Mouse (Mus musculus): ENCODE measurements around the gene Spi1. TPM values are rescaled to one million over a fixed set of nuclear protein-coding genes. Genes with fewer than 3 reads are reported as not detected.

The Spi1 gene
- total RNA-seq, 2 experiments from 2014 or later: 5.9 to 8.8 TPM

DNA sequence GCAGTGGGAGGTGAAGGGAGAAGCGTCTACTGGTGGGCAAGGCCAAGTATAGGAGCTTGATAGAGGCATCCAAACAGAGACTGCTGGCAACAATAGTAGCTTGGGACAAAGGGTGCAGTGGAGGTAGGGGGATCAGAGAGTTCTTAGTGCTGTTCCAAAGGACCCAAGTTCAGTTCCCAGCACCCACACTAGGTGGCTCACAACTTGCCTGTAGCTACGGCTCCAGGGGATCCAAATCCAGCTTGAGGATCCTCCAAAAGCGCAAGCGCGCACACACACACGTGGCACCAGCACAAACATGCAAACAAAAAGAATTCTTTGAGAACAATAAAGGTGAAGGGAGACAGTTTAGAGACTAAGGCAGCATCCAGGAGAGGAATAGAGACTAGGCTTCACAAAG, 18.0 kb upstream of the Spi1 start:
- no peak for ATAC-seq (replicated peaks; ENCODE audit: low FRiP score, low TSS enrichment, poor library complexity, severe bottlenecking)

GRCm38 (mm10) chr2:91065544-91065943, 16.6 kb upstream of the Spi1 start:
- ATAC-seq (replicated peaks; ENCODE audit: low FRiP score, low TSS enrichment, poor library complexity, severe bottlenecking): no peak

GRCm38 (mm10) chr2:91066455-91066854, 15.7 kb upstream of the Spi1 start:
- no peak for ATAC-seq (replicated peaks; ENCODE audit: low FRiP score, low TSS enrichment, poor library complexity, severe bottlenecking)

DNA sequence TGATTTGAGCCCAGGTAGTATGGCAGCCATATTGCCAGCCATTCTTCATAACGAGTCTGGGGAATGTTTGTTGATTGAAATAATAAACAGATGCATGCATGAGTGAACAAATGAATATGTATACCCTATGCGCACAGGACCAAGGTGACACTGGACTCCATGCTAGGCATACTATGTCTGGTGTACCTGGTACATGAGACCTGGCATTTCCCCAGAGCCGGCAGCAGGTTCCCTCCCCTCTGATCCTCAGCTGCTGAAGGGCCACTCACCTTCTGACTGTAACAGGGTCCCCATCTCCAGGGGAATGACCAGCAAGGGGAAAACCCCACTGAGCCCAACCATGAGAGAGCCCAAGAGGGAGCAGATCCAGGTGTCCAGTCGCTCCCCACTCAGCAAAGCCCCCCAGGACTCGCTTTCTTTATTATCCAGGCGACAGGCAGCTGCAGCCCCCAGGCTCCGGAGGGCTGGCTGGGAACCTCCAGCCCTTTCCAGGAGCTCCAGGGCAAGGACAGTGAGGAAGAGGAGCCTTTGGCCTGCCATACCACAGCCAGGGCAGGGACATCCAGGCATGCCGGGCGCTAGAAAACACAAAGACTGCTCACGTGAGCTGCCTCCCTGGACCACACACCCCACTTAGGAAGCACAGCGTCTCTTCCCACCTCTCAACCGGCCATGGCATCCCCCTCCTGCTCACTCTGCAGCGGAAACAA, 13.9 kb upstream of the Spi1 start:
- ATAC-seq (replicated peaks; ENCODE audit: low FRiP score, low TSS enrichment, poor library complexity, severe bottlenecking): no peak

GRCm38 (mm10) chr2:91068872-91069165, 13.4 kb upstream of the Spi1 start:
- no peak for ATAC-seq (replicated peaks; ENCODE audit: low FRiP score, low TSS enrichment, poor library complexity, severe bottlenecking)

DNA sequence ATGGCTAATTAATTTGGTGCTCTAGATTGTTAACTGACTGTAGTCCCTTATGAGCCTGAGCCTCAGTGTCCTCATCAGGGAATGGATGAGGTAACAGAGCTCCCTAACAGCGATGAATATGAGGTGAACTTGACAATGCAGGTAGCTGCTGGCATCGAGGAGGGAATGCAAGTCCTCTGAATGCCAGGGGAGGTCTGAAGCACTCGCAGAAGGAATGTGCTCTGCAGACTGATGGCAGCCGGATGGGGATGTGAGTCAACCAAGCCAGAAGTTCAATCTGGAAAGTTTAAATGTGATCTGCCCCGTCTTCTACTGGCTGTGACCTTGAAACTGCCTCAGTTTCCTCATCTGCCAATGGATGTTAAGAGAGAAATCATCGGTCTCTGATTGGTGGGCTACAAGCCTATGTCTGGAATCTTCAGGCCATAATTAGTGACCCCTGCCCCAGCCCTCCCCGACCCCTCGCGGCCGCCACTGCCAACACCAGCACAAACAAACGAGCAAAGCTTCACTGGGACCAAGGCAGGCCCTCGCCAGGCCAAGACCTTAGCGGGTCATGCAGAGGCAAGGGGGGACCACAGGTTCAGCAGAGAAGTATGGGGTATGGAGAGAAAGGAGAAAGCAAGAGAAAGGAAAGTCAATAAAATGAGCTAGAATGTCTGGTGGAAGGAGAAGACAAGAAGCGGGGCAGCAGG, 12.7 kb upstream of the Spi1 start:
- ATAC-seq (replicated peaks; ENCODE audit: low FRiP score, low TSS enrichment, poor library complexity, severe bottlenecking): no peak

DNA sequence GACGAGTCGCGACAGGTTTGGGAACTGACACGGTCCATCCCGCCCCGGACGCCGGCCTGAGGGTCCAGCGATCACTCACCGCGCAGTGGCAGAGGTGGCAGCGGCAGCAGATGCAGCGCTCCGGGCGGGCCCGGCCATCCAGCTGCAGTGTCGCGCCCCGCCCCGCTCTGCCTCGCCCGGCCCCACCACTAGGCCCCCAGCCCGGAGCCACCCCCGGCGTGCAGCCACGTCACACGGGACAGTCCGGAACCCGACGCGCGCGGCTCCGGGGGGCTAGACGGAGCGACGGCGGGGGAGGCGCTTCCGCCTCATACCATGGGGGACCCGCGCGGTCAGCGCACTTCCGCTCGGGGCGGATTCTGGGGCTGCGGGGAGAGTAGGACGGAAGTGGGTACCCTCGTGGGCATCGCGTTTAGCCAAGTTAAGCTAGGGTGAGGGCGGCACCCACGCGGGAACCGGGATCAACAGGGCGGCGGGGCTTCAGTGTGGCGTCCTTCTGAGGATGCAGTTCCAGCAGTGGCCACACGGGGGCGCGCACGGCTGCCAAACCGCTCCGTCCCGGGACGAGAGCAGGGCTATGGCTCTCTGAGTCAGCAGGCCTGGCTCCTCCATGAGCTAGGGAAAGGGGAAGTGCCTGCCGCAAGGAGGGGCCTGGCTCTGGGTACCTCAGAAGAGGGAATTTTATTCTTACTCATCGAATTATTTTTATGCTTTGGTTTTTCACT, 12.0 kb upstream of the Spi1 start, which contains the start of gene Slc39a13:
TSS of gene Slc39a13 (minus strand) at position 342 of the 725 bp plus-strand sequence.
- peak; percentile 85 for ATAC-seq (replicated peaks; ENCODE audit: low FRiP score, low TSS enrichment, poor library complexity, severe bottlenecking)

GRCm38 (mm10) chr2:91071059-91071458, 11.1 kb upstream of the Spi1 start:
- ATAC-seq (replicated peaks; ENCODE audit: low FRiP score, low TSS enrichment, poor library complexity, severe bottlenecking): no peak

GRCm38 (mm10) chr2:91072092-91072491, 10.1 kb upstream of the Spi1 start:
- ATAC-seq (replicated peaks; ENCODE audit: low FRiP score, low TSS enrichment, poor library complexity, severe bottlenecking): no peak

DNA sequence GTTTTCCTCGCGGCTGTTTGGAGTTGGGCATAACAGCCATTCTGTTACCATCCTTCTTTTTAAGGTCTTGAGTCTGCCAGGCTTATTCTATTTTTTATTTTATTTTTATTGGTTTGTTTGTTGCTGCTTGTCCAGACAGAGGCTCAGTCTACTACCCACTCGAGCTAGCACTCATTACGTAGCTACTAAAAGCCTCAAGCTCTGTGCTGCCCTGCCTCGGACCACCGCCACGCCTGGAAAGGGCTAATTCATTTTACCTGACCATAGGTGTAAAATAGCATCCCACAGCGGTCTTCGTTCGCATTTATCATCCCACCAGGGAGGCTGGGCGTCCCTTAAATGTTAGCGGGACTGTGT, 4.3 kb upstream of the Spi1 start:
- no peak for ATAC-seq (replicated peaks; ENCODE audit: low FRiP score, low TSS enrichment, poor library complexity, severe bottlenecking)

DNA sequence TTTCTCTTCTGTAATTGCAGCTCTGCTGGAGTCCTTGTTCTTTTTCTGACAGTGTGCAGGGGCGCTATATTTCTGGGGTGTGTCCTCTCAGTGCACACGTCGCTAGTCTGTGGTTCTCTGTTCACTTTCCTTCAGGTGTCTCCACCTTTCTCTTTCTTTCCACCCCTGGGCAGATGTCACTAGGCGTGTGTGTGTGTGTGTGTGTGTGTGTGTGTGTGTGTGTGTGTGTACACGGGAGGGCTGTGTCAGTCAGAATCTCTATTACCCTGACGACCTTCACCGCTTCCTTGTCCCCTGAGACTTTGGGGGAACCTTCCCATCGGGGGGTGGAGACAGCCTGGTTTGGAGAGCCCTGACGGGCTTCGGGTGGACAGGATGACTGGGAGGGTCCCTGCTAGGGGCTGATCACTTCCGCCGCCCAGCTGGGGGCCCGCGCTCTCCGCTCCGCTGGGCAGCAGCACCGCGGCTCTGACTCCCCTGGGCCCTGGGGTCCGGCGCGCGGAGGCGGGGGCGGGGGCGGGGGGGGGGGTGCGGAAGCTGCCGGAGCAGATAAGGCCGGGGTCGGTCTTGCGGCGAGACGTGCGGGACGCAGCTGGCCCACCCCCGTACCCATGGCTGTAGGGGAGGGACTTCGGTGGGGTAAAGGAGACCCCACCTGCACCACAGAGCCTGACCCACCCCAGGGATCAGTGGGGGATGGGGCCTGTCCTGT, 3.7 kb upstream of the Spi1 start:
- ATAC-seq (replicated peaks; ENCODE audit: low FRiP score, low TSS enrichment, poor library complexity, severe bottlenecking): 0 out of 2 replicates have a peak, but pooled peaks have one; percentile 38

DNA sequence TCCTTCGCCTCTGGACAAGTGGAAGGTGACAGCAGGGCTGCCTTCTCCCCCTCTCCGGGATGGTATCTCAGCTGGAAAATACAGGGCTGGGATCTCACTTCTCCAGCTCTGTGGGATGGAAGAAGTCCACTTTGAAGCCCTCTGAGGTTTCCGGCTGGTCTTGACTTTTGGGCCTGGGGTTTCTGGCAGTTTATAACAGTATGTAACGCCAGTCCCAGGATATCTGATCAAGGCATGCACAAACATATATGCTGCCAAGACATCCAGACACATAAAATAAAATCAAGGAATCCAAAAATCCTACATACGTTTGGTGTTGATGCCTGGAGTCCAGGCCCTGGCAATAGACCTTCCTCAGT, 3.2 kb upstream of the Spi1 start:
- ATAC-seq (replicated peaks; ENCODE audit: low FRiP score, low TSS enrichment, poor library complexity, severe bottlenecking): no peak

DNA sequence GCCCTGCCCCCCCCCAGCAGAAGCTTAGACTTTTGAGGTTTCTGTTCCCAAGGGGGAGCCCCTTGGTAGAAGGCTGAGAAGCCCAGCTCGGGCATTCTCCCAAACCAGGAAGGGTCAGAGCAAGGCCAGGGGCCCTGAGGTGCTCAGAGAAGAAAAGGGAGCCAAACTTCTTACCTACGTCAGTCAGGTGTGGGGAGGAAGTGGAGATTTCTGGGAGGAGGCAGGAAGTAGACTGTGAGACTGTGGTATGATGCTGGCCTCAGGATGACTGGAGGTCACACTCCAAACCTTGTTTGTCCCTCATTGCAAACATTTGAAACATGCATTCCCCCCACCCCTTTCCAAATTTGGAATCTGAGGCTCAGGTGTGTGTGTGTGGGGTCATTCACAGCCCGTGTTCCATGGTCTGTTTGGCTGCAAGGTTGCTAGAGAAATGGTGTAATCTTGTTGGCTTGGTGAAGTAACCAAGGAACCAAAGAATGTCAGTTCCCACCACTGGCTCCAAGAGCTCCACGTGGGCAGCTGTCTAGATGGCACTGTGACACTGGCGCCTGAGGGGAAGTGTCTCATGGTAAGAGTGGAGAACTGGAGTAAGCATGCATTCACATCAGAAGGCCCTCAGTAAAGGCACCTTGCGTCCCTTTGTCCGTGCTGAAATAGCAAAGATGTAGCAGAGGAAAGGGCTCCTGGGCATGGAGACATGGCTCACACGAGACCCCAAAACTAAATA, 1.2 kb upstream of the Spi1 start:
- no peak for ATAC-seq (replicated peaks; ENCODE audit: low FRiP score, low TSS enrichment, poor library complexity, severe bottlenecking)

DNA sequence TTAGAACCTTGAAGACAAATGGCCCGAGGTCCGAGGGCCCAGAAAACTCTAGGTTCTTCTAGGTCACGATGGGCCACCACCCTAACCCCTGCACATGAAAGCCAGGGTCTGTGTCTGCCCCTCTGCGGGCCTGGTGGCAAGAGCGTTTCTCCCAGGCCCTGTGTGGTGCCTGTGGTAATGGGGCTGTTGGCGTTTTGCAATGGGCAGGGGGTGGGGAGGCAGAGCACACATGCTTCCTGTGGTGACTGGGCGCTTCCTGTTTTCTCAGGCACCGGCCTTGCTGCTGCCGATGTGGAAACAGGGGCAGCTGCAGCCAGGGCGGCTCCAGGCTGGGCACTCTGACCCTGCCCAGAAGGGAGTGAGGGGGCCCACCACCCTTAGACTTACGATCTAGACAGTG, 654 bp downstream of the Spi1 start:
- peak; percentile 50; the same call in 1 of the 2 replicates for ATAC-seq (replicated peaks; ENCODE audit: low FRiP score, low TSS enrichment, poor library complexity, severe bottlenecking)

- ATAC-seq (replicated peaks; ENCODE audit: low FRiP score, low TSS enrichment, poor library complexity, severe bottlenecking): 0 out of 2 replicates have a peak, but pooled peaks have one; percentile 24
Observed at GRCm38 (mm10) chr2:91083366-91083940, 1.3 kb downstream of the Spi1 start.

GRCm38 (mm10) chr2:91084179-91084820, 2.1 kb downstream of the Spi1 start:
- no peak for ATAC-seq (replicated peaks; ENCODE audit: low FRiP score, low TSS enrichment, poor library complexity, severe bottlenecking)

DNA sequence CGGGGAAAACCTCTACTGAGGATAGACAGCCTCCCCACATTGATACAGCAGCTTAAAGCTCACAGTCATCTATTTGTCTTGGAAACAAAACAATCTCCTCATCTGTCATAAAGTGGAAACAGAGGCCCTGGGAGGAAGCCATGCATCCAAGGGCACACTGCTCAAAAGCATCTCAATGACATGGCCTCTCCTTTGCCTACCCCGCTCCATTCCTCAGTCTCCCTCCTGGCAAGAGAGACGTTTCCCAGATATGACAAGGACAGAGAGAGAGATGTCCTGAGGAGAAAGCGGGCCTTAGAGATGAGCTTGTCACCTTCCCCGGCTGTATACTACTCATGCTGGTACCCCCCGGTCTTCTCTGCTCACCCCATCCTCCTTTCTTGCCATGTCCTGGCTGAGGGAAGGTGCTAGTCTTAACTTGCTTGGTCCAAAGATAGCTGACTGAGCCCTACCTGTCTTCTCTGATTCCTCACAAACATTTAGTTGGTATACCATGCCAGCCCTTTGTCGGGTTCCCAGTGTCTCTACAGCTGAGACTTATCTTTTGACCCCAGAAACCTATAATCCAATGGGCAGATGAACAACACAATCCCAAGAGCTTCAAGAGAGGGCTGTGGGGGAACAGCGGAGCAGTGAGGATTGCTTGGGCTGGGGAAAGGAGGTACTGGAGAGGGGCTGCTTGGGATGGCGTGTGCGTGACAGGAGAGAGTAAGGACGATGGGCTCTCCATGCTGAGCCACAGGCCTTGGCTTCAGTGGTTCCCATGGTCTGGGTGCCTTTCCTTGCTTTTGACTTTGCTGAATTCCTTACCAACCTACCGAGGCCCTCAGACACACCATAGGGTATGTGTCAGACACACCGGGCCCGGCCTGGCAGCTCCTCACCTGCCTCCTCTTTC, 3.6 kb downstream of the Spi1 start:
- no peak for ATAC-seq (replicated peaks; ENCODE audit: low FRiP score, low TSS enrichment, poor library complexity, severe bottlenecking)
